Mouse (Mus musculus) hindbrain, embryonic 13.5 days (tissue): ENCODE measurements around the gene Haus4. TPM values are rescaled to one million over a fixed set of nuclear protein-coding genes. Genes with fewer than 3 reads are reported as not detected.

Experiments
- ATAC-seq: fragments of 200-750 bp; cut with Nextera tagmentation; 2 replicates; pipeline ENCODE4 v1.8.0; 2017; ENCODE audit warnings: moderate TSS enrichment; ENCODE audit not compliant: low FRiP score
- H3K27ac ChIP-seq: fragments of 300-500 bp; sonication (generic); 2 replicates; pipeline ENCODE4 v1.5.1; 2015; ENCODE audit warnings: inconsistent platforms, mild to moderate bottlenecking, moderate library complexity
- H3K27me3 ChIP-seq: fragments of 300-500 bp; sonication (generic); 2 replicates; pipeline ENCODE4 v1.6.1; 2015; ENCODE audit warnings: mild to moderate bottlenecking, inconsistent platforms
- H3K36me3 ChIP-seq: fragments of 300-500 bp; sonication (generic); 2 replicates; pipeline ENCODE4 v1.6.1; 2015; ENCODE audit warnings: mild to moderate bottlenecking, inconsistent platforms
- H3K4me1 ChIP-seq: fragments of 300-500 bp; sonication (generic); replicated peaks from 2 replicates; pipeline ENCODE4 v1.6.1; 2015; ENCODE audit warnings: inconsistent platforms
- H3K4me2 ChIP-seq: fragments of 300-500 bp; sonication (generic); 2 replicates; pipeline ENCODE4 v1.6.1; 2015; ENCODE audit warnings: inconsistent platforms, mild to moderate bottlenecking, moderate library complexity
- H3K4me3 ChIP-seq: fragments of 300-500 bp; sonication (generic); 2 replicates; pipeline ENCODE4 v1.5.1; 2015; ENCODE audit warnings: mild to moderate bottlenecking, inconsistent platforms
- H3K9ac ChIP-seq: fragments of 300-500 bp; sonication (generic); 2 replicates; pipeline ENCODE4 v1.6.1; 2015; ENCODE audit warnings: mild to moderate bottlenecking, inconsistent platforms
- H3K9me3 ChIP-seq: fragments of 300-500 bp; sonication (generic); 2 replicates; pipeline ENCODE4 v1.6.1; 2016; ENCODE audit warnings: inconsistent platforms
- WGBS: fragments of 180-500 bp; shearing (Covaris S2); methylation state at CpG from one replicate; pipeline ENCODE4 v1.1.7; 2015; 5-methylcytosine and 5-hydroxymethylcytosine counted together
- polyA plus RNA-seq: library from polyadenylated mRNA; unstranded; fragments of >200 nt; fragmentation: Nextera tagmentation; extraction: Ambion mirVana; gene quantifications from 2 replicates; pipeline ENCODE4 v1.2.1, GENCODE M21; 2015

The Haus4 gene
- polyA plus RNA-seq, 1 experiment from 2014 or later = 19.8 TPM

- Histone ChIP-seq H3K4me3 (no peak overlapping the region), H3K4me2 (no peak overlapping the region), H3K36me3 (peaks cover 26% of the 10 kb centered on the region), H3K4me1 (peaks cover 10% of the 10 kb centered on the region), H3K9me3 (no peaks in the 10 kb centered on the region), H3K9ac (no peak overlapping the region), H3K27ac (no peak overlapping the region), H3K27me3 (peaks cover 13% of the 10 kb centered on the region; the same call in 1 of the 2 replicates)
- no peak for ATAC-seq
- 92% methylated on average over 9 of the region's 9 CpGs for WGBS
These were observed 28.1 kb upstream of the Haus4 start for GRCm38 (mm10) chr14:54582536-54582935.

- Histone ChIP-seq H3K36me3 (peaks cover 14% of the 10 kb centered on the region), H3K4me3 (no peak overlapping the region), H3K9ac (no peak overlapping the region), H3K4me2 (no peak overlapping the region), H3K27ac (no peak overlapping the region), H3K9me3 (no peaks in the 10 kb centered on the region), H3K4me1 (peaks cover 36% of the 10 kb centered on the region), H3K27me3 (peaks cover 42% of the 10 kb centered on the region)
- ATAC-seq = no peak
- 90% methylated on average over 7 of the region's 7 CpGs for WGBS
These were observed 25.2 kb upstream of the Haus4 start for GRCm38 (mm10) chr14:54579638-54580037.

DNA sequence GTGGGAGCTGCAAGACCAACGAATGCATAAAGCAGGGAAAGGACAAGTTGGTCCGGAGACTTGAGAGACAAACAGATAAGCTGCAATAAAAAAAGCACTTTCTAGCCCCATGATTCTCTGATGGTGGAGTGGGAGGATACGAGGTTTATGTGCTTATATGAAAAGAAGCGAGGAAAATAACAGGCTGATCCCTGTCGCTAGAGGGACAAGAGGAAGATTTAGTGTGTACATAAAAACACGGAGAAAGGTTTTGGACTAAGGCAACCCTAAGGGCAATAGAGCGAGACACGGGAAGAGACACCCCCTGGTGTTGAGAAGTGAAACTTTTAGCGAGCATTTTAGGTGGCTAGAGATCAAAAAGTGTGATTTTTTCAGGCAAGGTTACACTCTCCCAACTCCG is 23.6 kb upstream of the Haus4 start:
- H3K27ac ChIP-seq = peak overlapping the region; percentile 72
- peak overlapping the region; percentile 81 for H3K9ac ChIP-seq
- H3K36me3 ChIP-seq = peaks cover 8% of the 10 kb centered on the region; the same call in 1 of the 2 replicates
- WGBS = 1% methylated on average over 10 of the region's 10 CpGs
- H3K4me1 ChIP-seq = peaks cover 52% of the 10 kb centered on the region
- no peaks in the 10 kb centered on the region for H3K9me3 ChIP-seq
- ATAC-seq = no peak
- peaks cover 57% of the 10 kb centered on the region for H3K27me3 ChIP-seq
- H3K4me2 ChIP-seq = peak overlapping the region; percentile 79
- H3K4me3 ChIP-seq = peak overlapping the region; percentile 58

- peak within 1 kb of the TSS; percentile 79 for H3K4me2 ChIP-seq
- peak; percentile 58 for ATAC-seq
- H3K9ac ChIP-seq = peak within 1 kb of the TSS; percentile 81
- WGBS = under 1% methylated on average over 66 of the region's 66 CpGs
- H3K27ac ChIP-seq = peak within 1 kb of the TSS; percentile 78
- H3K27me3 ChIP-seq = peaks cover 59% of the 10 kb centered on the region
- H3K36me3 ChIP-seq = 0 out of 2 replicates have a peak, but pooled peaks cover under 1% of the 10 kb centered on the region
- H3K4me1 ChIP-seq = peaks cover 59% of the 10 kb centered on the region
- peak within 1 kb of the TSS; percentile 58 for H3K4me3 ChIP-seq
- H3K9me3 ChIP-seq = no peaks in the 10 kb centered on the region
These were observed 22.9 kb upstream of the Haus4 start, which contains the start of gene Ajuba for GRCm38 (mm10) chr14:54577089-54577982. TSS of gene Ajuba (minus strand) at chr14:54577558.

- Histone ChIP-seq H3K9ac (peak overlapping the region; percentile 81), H3K4me2 (peak overlapping the region; percentile 79), H3K4me3 (peak overlapping the region; percentile 58), H3K27ac (peak overlapping the region; percentile 78), H3K9me3 (no peaks in the 10 kb centered on the region), H3K4me1 (peaks cover 64% of the 10 kb centered on the region), H3K27me3 (peaks cover 59% of the 10 kb centered on the region), H3K36me3 (no peaks in the 10 kb centered on the region)
- under 1% methylated on average over 78 of the region's 84 CpGs for WGBS
- ATAC-seq = peak; percentile 5; the same call in 1 of the 2 replicates
These were observed 22.0 kb upstream of the Haus4 start for GRCm38 (mm10) chr14:54576241-54577088.

DNA sequence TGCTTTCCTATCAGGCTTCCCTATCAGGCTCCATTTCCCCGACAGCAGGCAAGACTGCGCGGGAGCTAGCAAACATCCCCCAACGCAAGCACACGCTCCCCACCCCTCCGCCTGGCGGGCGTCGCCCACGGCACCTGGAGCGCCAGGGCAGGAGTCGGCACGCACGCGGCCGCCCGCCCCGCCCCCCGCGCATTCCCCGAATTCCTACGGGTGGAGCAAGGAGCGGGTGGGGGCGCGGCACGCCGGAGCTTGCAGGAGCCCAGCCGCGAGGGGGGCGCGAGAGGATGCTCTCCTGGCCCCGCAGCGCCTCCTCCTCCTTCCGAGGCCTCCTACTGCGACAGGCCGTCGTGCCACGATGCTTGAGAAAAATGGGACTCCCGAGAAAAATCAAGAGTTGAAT is 21.2 kb upstream of the Haus4 start:
- Histone ChIP-seq H3K4me2 (peak overlapping the region; percentile 79), H3K36me3 (no peaks in the 10 kb centered on the region), H3K27me3 (peaks cover 59% of the 10 kb centered on the region), H3K9me3 (no peaks in the 10 kb centered on the region), H3K4me3 (peak overlapping the region; percentile 58), H3K4me1 (peaks cover 64% of the 10 kb centered on the region), H3K27ac (peak overlapping the region; percentile 8; the same call in 1 of the 2 replicates), H3K9ac (peak overlapping the region; percentile 81)
- under 1% methylated on average over 39 of the region's 39 CpGs for WGBS
- ATAC-seq = no peak

- no peak for ATAC-seq
- Histone ChIP-seq H3K27me3 (peaks cover 59% of the 10 kb centered on the region), H3K4me1 (peaks cover 66% of the 10 kb centered on the region), H3K4me3 (peak overlapping the region; percentile 58), H3K27ac (0 out of 2 replicates have a peak overlapping the region, but pooled peaks have one; percentile 8), H3K36me3 (no peaks in the 10 kb centered on the region), H3K9ac (peak overlapping the region; percentile 81), H3K9me3 (no peaks in the 10 kb centered on the region), H3K4me2 (peak overlapping the region; percentile 79)
- WGBS = 5% methylated on average over 8 of the region's 8 CpGs
These were observed 20.6 kb upstream of the Haus4 start for GRCm38 (mm10) chr14:54575031-54575430.

DNA sequence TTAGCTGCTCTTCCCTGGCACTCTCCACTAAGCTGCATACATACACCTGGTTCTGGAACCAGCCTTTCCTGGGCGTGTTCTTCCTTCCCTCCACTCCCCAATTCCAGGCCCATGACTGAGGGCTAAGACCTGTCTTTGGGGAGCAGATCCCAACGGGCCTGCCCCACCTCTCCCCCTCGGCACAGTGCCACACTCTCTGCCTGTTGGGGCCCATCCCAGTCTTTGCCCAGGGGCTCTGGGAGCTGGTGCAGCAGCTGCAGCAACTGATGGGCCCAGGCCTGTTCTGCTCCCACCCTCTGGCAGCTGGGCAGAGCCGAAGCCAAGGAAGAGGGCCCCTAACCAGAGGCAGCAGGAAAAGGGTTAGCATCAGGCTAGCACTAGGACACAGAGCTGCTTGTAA is 19.8 kb upstream of the Haus4 start:
- 14% methylated on average over 4 of the region's 4 CpGs for WGBS
- no peaks in the 10 kb centered on the region for H3K36me3 ChIP-seq
- H3K27ac ChIP-seq = peak overlapping the region; percentile 66
- no peaks in the 10 kb centered on the region for H3K9me3 ChIP-seq
- ATAC-seq = peak; percentile 14; the same call in 1 of the 2 replicates
- peak overlapping the region; percentile 58 for H3K4me3 ChIP-seq
- H3K4me2 ChIP-seq = peak overlapping the region; percentile 79
- peaks cover 74% of the 10 kb centered on the region for H3K4me1 ChIP-seq
- peaks cover 59% of the 10 kb centered on the region for H3K27me3 ChIP-seq
- peak overlapping the region; percentile 58 for H3K9ac ChIP-seq

- 7% methylated on average over 14 of the region's 14 CpGs for WGBS
- Histone ChIP-seq H3K4me1 (peaks cover 69% of the 10 kb centered on the region), H3K9ac (peak overlapping the region; percentile 53)
These were observed 18.6 kb upstream of the Haus4 start for GRCm38 (mm10) chr14:54572790-54573736.

GRCm38 (mm10) chr14:54572122-54572521 is 17.7 kb upstream of the Haus4 start:
- Histone ChIP-seq H3K4me2 (0 out of 2 replicates have a peak overlapping the region, but pooled peaks have one; percentile 2), H3K4me1 (peaks cover 61% of the 10 kb centered on the region), H3K36me3 (peaks cover 5% of the 10 kb centered on the region; the same call in 1 of the 2 replicates), H3K27ac (peak overlapping the region; percentile 69; the same call in 1 of the 2 replicates), H3K9me3 (no peaks in the 10 kb centered on the region), H3K4me3 (no peak overlapping the region), H3K27me3 (peaks cover 42% of the 10 kb centered on the region), H3K9ac (no peak overlapping the region)
- 43% methylated on average over 4 of the region's 4 CpGs for WGBS
- no peak for ATAC-seq

More at GRCm38 (mm10) chr14:54572790-54573736, 18.6 kb upstream of the Haus4 start:
- peak; percentile 7; the same call in 1 of the 2 replicates for ATAC-seq
- Histone ChIP-seq H3K4me3 (peak overlapping the region; percentile 58), H3K4me2 (peak overlapping the region; percentile 79), H3K27ac (peak overlapping the region; percentile 78), H3K36me3 (peaks cover 3% of the 10 kb centered on the region; the same call in 1 of the 2 replicates), H3K9me3 (no peaks in the 10 kb centered on the region), H3K27me3 (peaks cover 51% of the 10 kb centered on the region)
